Mouse (Mus musculus): ENCODE measurements around the gene Higd1a. TPM values are rescaled to one million over a fixed set of nuclear protein-coding genes. Genes with fewer than 3 reads are reported as not detected.

Higd1a gene
- 129 and 150 TPM in 2 replicates for polyA plus RNA-seq (2015; fragmentation: Nextera tagmentation; extraction: Ambion mirVana)

- Histone ChIP-seq H3K9ac (peak within 1 kb of the TSS; percentile 94), H3K4me3 (peak within 1 kb of the TSS; percentile 82), H3K27me3 (no peaks in the 10 kb centered on the region), H3K36me3 (no peaks in the 10 kb centered on the region), H3K27ac (replicated peaks) (peak within 1 kb of the TSS; percentile 93), H3K9me3 (no peaks in the 10 kb centered on the region), H3K4me1 (replicated peaks) (peaks cover 22% of the 10 kb centered on the region), H3K4me2 (peak within 1 kb of the TSS; percentile 94)
- ATAC-seq (ENCODE audit: low read depth) = no peak
- WGBS = 10% methylated on average over 6 of the region's 6 CpGs
Observed at GRCm38 (mm10) chr9:121858153-121858488, at the start of gene Higd1a. Gene Higd1a (minus strand): TSS chr9:121858362.

DNA sequence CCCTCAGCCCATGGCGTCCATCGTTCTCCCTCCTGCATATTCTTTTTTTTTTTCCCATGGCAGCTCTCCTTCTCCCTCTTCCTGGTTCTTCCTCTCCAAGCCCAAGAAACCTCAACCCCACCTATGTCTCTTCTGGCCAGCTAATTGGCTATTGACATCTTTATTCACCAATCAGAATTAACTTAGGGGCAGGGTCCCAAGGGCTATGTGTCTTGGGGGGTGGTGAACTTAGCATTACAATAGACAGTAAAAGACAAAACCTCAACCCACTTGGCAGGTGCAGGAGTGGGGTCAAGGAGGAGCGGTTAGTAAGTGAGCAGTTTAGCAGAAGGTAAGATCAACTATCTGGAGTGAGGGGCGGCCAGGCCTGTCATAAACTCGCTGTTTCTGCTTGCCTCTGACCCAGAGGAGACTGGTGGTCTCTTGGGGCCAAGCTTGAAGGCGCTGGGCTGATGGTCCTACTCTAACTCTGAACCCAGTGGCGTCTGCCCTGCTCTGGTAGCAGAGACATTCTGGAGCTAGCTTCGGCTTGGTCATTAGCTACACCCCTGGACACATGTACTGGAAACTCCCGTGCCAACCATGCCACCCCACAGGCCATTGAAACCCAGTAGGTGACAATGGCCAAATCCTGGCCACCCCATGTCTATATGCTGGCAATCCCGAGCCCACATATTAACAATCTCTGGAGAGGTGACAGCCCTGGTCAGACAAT, 49.4 kb upstream of the Higd1a start:
- H3K9me3 ChIP-seq = no peaks in the 10 kb centered on the region
- no peak overlapping the region for H3K27ac ChIP-seq (replicated peaks)
- no peak for ATAC-seq (ENCODE audit: low read depth)
- no peaks in the 10 kb centered on the region for H3K36me3 ChIP-seq
- WGBS = 70% methylated on average over 10 of the region's 10 CpGs
- no peaks in the 10 kb centered on the region for H3K27me3 ChIP-seq
- H3K4me1 ChIP-seq (replicated peaks) = no peaks in the 10 kb centered on the region
- H3K4me3 ChIP-seq = no peak overlapping the region
- no peak overlapping the region for H3K9ac ChIP-seq
- H3K4me2 ChIP-seq = no peak overlapping the region

GRCm38 (mm10) chr9:121906456-121906855, 48.3 kb upstream of the Higd1a start:
- H3K4me1 ChIP-seq (replicated peaks) = no peaks in the 10 kb centered on the region
- H3K27me3 ChIP-seq = no peaks in the 10 kb centered on the region
- no peaks in the 10 kb centered on the region for H3K36me3 ChIP-seq
- H3K4me2 ChIP-seq = no peak overlapping the region
- no peak for ATAC-seq (ENCODE audit: low read depth)
- no peaks in the 10 kb centered on the region for H3K9me3 ChIP-seq
- H3K4me3 ChIP-seq = no peak overlapping the region
- H3K9ac ChIP-seq = no peak overlapping the region
- H3K27ac ChIP-seq (replicated peaks) = no peak overlapping the region
- 87% methylated on average over 5 of the region's 5 CpGs for WGBS

GRCm38 (mm10) chr9:121905556-121906185, 47.5 kb upstream of the Higd1a start:
- no peak overlapping the region for H3K9ac ChIP-seq
- H3K4me2 ChIP-seq = no peak overlapping the region
- no peaks in the 10 kb centered on the region for H3K27me3 ChIP-seq
- no peak overlapping the region for H3K27ac ChIP-seq (replicated peaks)
- no peaks in the 10 kb centered on the region for H3K9me3 ChIP-seq
- 87% methylated on average over 4 of the region's 4 CpGs for WGBS
- H3K4me3 ChIP-seq = no peak overlapping the region
- H3K4me1 ChIP-seq (replicated peaks) = no peaks in the 10 kb centered on the region
- ATAC-seq (ENCODE audit: low read depth) = no peak
- no peaks in the 10 kb centered on the region for H3K36me3 ChIP-seq

DNA sequence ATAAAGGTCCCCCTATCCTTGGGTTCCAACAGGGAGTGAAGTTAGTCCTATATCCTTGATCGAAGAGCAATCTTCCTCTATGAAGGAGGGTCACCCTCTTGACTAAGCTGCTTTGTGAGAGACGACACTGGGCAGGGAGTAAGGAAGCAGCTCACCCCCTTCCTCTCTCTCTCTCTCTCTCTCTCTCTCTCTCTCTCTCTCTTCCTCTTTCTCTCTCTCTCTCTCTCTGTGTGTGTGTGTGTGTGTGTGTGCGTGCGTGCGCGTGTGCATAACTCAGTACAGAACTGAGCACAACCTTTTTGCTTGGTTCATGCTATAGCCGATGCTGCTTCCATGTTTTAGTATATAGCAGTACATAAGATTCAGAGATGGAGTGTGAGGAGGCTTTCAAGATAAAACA, 46.8 kb upstream of the Higd1a start:
- Histone ChIP-seq H3K27ac (replicated peaks) (no peak overlapping the region), H3K4me1 (replicated peaks) (no peaks in the 10 kb centered on the region), H3K9me3 (no peaks in the 10 kb centered on the region), H3K9ac (no peak overlapping the region), H3K4me2 (no peak overlapping the region), H3K36me3 (no peaks in the 10 kb centered on the region), H3K4me3 (no peak overlapping the region), H3K27me3 (no peaks in the 10 kb centered on the region)
- WGBS = 91% methylated on average over 7 of the region's 7 CpGs
- ATAC-seq (ENCODE audit: low read depth) = no peak

DNA sequence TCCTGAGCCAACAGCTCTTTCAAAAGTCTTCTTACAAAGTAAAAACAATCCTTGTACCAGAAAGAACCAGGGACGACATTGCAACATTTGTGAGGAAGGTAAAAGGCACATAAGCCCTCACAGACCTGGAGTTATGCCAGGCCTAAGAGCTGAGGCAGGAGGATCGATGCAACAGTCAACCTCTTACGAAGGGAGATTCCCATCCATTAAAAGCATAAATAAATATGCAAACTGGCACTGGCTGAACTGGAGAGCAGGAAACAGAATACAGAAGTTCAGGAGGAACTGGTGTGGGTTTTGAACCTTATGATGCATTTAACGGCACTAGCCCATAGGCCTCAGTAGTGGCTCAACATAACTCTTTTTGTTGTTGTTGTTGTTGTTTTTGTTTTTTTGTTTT, 46.2 kb upstream of the Higd1a start:
- no peak for ATAC-seq (ENCODE audit: low read depth)
- Histone ChIP-seq H3K27me3 (no peaks in the 10 kb centered on the region), H3K9me3 (no peaks in the 10 kb centered on the region), H3K4me2 (no peak overlapping the region), H3K9ac (no peak overlapping the region), H3K4me3 (no peak overlapping the region), H3K4me1 (replicated peaks) (no peaks in the 10 kb centered on the region), H3K36me3 (no peaks in the 10 kb centered on the region), H3K27ac (replicated peaks) (no peak overlapping the region)
- 87% methylated on average over 4 of the region's 4 CpGs for WGBS

- Histone ChIP-seq H3K9me3 (no peaks in the 10 kb centered on the region), H3K4me1 (replicated peaks) (no peaks in the 10 kb centered on the region), H3K27ac (replicated peaks) (no peak overlapping the region), H3K27me3 (no peaks in the 10 kb centered on the region), H3K4me3 (no peak overlapping the region), H3K9ac (no peak overlapping the region), H3K4me2 (no peak overlapping the region), H3K36me3 (no peaks in the 10 kb centered on the region)
- 81% methylated on average over 8 of the region's 8 CpGs for WGBS
- ATAC-seq (ENCODE audit: low read depth) = no peak
Observed at GRCm38 (mm10) chr9:121903476-121904305, 45.5 kb upstream of the Higd1a start.

DNA sequence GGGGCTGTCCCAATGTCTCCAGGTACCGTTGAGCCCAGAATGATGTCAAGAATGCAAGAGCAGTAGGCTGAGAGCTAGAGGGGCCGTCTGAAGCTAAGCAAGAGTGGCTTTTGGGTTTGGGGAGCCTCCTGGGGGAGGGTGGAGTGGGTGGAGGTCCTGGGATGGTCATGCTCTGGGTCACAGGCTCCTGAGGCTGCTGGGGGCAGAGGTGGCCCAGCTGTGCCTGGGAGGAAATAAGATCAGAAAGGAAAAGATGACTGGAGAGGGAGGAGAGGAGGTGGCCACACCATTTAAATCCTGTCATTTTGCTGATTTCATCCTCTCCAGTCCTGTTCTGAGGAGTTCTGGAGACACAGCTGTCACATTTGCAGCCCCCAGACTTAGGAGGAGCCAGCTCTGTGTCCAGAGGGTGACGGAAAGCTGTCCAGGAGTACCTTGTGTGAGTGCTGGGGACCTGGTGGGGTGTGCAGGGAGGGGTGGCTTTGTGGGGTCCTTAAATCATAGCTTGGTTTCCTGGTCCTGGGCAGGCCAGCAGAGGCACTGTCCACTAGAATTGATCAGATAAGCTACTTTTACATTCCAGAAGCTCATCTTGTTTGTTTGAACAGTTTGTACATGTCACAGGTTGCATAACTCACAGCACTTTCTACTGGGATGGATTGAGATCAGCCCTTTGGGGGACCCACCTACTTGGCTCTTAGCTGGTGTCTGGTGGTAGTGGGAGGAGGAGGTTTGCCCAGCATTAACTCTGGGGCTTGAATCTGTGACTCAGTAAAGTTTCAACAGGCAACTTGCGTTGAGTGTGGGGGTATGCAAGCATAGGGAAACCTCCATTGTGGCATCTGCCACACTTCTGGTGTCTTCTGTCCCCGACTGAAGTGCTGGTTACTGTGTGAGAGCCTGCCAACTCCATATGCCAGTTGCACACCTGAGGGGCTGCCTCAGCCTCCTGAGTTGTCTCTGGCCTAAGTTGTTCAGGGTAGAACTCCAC, 43.8 kb upstream of the Higd1a start:
- H3K27me3 ChIP-seq = no peaks in the 10 kb centered on the region
- no peak for ATAC-seq (ENCODE audit: low read depth)
- H3K9ac ChIP-seq = no peak overlapping the region
- no peaks in the 10 kb centered on the region for H3K36me3 ChIP-seq
- WGBS = 74% methylated on average over 5 of the region's 5 CpGs
- no peak overlapping the region for H3K27ac ChIP-seq (replicated peaks)
- no peaks in the 10 kb centered on the region for H3K9me3 ChIP-seq
- no peak overlapping the region for H3K4me3 ChIP-seq
- H3K4me1 ChIP-seq (replicated peaks) = no peaks in the 10 kb centered on the region
- no peak overlapping the region for H3K4me2 ChIP-seq

DNA sequence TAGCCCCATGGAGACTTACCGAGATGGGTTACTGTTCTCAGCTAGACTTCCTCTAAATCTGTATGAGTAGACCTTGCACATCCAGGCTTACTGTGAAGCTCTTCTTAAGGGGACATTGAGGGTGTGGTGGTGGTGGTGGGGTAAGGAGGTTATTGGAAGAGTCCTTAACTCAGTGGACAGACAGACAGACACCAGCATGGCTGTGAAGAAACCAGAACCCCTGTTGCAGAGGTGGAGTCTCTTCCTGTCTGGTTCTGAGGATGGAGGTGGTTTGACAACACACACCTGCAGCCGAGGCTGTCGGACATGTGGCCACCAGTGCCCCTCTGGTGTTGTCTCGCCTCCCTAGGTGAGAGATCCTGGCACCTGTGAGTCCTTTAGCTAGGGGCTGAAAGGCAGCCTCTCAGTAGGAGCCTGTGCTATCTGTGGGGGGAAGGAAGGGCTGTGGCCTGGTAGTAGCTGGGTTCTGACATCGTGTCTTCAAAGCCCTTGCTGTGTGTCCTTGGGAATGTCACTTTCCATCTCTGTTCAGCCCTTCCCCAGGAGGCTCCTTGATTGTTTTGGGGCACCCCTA, 42.2 kb upstream of the Higd1a start:
- ATAC-seq (ENCODE audit: low read depth) = no peak
- Histone ChIP-seq H3K4me3 (no peak overlapping the region), H3K36me3 (no peaks in the 10 kb centered on the region), H3K9ac (no peak overlapping the region), H3K27ac (replicated peaks) (no peak overlapping the region), H3K4me2 (no peak overlapping the region), H3K27me3 (no peaks in the 10 kb centered on the region), H3K9me3 (no peaks in the 10 kb centered on the region), H3K4me1 (replicated peaks) (no peaks in the 10 kb centered on the region)
- WGBS = 89% methylated on average over 5 of the region's 5 CpGs

DNA sequence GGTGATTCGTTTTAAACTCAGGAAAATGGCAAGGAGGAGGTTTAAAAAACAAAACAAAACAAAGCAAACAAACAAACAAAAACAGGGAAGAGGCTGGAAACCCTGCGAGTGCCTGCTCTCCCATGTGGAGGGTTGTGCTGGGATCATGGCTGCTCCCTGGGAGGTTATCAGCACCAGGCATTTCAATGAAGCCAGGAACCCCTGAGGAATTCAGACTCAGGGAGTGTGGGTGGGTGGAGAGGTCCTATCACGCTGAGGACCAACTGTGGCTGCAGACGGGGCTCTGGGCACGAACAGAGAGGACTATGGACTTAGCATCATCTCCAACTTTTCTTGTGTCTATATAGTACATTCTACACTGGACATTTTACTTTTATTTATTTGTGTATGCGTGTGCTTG, 41.1 kb upstream of the Higd1a start:
- no peak overlapping the region for H3K4me3 ChIP-seq
- no peaks in the 10 kb centered on the region for H3K36me3 ChIP-seq
- no peaks in the 10 kb centered on the region for H3K4me1 ChIP-seq (replicated peaks)
- WGBS = 80% methylated on average over 6 of the region's 6 CpGs
- H3K9ac ChIP-seq = no peak overlapping the region
- H3K27me3 ChIP-seq = no peaks in the 10 kb centered on the region
- H3K27ac ChIP-seq (replicated peaks) = no peak overlapping the region
- H3K9me3 ChIP-seq = no peaks in the 10 kb centered on the region
- ATAC-seq (ENCODE audit: low read depth) = no peak
- H3K4me2 ChIP-seq = no peak overlapping the region

DNA sequence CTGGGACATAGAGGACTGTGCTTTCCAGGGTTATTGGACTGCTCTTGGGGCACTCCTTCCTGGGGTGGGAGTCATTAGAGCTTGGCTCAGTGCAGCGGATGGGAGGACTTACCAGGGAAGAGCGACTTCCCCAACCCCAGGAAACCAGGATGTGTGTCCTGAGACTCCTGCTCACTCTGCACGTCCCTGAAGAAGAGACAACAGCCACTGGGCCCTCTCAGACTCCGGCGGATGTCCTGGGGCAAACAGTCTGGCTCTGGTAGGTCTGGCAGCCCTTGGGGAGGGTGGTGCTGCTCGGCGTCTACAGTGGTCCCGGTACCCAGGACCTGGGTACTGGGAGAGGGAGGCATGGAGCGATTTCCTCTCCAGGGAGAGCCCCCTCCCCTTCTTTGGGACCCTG, 40.1 kb upstream of the Higd1a start, which contains the start of gene Ackr2:
TSS of gene Ackr2 (plus strand) at position 111 of the 400 bp plus-strand sequence.
- Histone ChIP-seq H3K27me3 (no peaks in the 10 kb centered on the region), H3K4me1 (replicated peaks) (no peaks in the 10 kb centered on the region), H3K9me3 (no peaks in the 10 kb centered on the region), H3K9ac (no peak within 1 kb of the TSS), H3K4me2 (no peak within 1 kb of the TSS), H3K36me3 (no peaks in the 10 kb centered on the region), H3K4me3 (no peak within 1 kb of the TSS), H3K27ac (replicated peaks) (no peak within 1 kb of the TSS)
- 81% methylated on average over 9 of the region's 9 CpGs for WGBS
- no peak for ATAC-seq (ENCODE audit: low read depth)

Data from neural tube, embryonic 13.5 days (tissue).